Mouse (Mus musculus) lung, postnatal 0 days (tissue): Measurements from ENCODE around the gene Map4k1.

Experiments
- CTCF ChIP-seq: IDR thresholded peaks from 2 replicates; pipeline ENCODE4 v1.5.1; 2016; ENCODE audit warnings: antibody characterized with exemption, mild to moderate bottlenecking
- EP300 ChIP-seq: IDR thresholded peaks from 2 replicates; pipeline ENCODE4 v1.6.1; 2016; ENCODE audit warnings: antibody characterized with exemption, mild to moderate bottlenecking, control low read depth

DNA sequence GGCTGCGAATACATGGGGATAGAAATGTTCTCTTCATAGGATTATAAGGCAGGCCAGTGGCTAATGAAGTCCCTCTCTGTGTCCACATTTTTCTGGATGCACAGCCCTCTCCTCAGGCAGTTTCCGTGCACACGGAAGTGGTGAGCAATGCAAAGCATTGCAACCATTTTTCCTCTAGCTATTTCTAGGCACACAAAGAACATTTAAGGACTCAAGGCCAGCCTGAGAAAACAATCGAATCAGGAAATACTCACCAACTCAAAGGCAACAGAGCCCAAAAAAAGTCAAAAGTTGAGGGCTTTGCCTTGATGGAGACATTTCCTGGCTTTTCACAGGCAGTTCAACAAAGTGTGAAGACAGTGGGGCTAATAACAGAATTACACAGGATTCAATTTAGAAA lies 40.7 kb upstream of the Map4k1 start:
- TF ChIP-seq EP300, result no peak
- no peak for TF ChIP-seq CTCF
